Mouse (Mus musculus) cerebellum, postnatal 14 days (tissue): Measurements from ENCODE around the gene Rpl18.

Experiments used
- DNase-seq, 2 experiments: peaks; one replicate each; pipeline ENCODE4 v3.0.0; 2021; ENCODE audit warnings: mixed read lengths in 2 of 2

The Rpl18 gene

DNA sequence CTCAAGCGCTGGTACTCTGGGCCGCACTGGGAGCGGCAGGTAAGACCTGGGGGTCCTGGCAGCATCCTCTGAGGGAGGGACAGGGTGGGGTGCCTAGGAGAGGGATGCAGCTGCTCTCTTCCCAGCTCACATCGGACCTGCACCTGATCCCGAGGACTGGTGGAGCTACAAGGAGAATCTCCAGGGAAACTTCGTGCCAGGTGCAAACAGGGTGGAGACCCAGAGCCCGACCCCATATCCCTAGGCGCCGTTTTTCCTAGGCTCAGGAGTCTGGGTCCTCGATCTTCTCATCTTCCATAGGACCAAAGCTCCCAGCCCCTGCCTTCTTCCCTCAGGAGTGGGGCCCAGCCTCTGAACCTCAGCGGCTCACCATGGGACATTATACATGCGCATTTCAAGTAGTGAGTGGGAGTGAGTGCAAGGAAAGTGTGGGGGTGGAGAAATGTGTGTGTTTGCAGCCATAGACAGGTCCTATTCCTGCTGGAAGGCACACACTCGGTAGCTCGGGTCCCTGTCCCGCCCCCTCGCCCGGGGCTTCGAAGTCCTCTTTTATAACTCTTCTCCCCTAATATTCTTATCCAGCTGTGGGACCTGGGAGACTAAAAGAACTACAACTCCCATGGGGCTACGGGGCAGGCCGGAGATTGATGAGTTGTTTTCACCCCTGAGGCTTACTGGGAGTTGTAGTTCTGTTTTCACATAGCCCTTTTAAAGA lies 14.8 kb upstream of the Rpl18 start:
- peak; percentile 81 to 87 for DNase-seq

DNA sequence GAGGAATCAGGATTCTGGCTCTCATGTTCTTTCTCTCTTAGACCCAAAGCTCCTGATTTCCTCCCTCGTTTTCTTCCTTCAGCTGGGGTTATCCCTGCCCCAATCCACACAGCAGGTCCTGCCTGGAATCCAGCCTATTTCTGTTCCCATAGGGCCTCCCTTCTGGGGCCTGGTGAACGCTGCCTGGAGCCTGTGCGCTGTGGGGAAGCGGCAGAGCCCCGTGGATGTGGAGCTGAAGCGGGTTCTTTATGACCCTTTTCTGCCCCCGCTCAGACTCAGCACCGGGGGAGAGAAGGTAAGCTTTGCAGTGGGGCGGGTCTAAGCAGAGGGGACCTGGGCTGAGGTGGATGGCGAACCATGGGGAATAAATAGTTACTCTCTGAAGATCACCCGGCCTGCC lies 14.2 kb upstream of the Rpl18 start:
- peak in 1 of 2 experiments; percentile 58 for DNase-seq

DNA sequence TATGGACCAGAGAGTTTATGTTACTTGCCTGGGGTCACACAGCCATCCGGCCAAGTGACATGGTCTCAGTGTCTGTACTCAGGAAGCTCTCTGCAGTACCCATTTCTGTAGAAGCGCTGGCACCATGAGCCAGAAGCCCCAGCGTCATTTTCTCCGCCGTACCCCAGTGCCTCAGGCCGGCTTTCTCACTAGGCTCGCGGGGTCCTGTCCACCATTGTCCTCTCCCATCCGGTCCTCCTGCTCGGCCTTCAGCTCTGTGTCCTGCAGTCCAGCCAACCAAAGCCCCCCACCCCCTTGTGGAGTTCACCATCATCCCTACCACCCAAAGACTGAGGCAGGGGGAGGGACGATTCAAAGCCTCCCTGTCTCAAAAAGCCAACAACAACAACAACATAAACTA lies 13.7 kb upstream of the Rpl18 start:
- peak; percentile 24 to 29 for DNase-seq

DNA sequence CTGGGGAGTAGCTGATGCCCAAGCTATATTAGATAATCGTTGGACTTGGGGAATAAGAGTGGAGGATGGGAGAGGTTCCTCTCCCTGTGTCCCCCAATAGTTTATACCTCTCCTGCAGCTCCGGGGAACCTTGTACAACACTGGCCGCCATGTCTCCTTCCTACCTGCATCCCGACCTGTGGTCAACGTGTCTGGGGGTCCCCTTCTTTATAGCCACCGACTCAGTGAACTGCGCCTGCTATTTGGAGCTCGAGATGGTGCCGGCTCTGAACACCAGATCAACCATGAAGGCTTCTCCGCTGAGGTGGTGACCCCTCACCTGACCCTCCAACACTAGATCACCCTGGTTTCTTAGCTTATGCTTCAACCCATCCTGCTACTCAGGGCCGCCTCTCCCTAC lies 12.9 kb upstream of the Rpl18 start:
- peak in 1 of 2 experiments; percentile 18 for DNase-seq

GRCm38 (mm10) chr7:45702809-45703520 lies 12.3 kb upstream of the Rpl18 start:
- DNase-seq, result peak; percentile 26 to 33

DNA sequence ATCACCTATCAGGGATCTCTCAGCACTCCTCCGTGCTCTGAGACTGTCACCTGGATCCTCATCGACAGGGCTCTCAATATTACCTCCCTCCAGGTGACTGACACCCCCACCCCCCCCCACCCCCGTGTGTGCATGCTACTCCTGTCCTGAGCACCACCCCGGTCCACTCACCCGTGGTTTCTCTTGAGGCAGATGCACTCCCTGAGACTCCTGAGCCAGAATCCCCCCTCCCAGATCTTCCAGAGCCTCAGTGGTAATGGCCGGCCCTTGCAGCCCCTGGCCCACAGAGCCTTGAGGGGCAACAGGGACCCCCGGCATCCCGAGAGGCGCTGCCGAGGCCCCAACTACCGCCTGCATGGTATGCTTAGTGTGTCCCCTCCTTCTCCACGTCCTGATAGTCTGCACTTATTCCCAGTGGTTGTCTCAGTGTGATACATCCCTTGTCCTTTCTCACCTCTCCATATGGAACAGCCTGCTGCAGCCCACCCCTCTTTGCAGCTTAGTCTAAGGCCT lies 11.7 kb upstream of the Rpl18 start:
- DNase-seq, result peak in 1 of 2 experiments; percentile 62

DNA sequence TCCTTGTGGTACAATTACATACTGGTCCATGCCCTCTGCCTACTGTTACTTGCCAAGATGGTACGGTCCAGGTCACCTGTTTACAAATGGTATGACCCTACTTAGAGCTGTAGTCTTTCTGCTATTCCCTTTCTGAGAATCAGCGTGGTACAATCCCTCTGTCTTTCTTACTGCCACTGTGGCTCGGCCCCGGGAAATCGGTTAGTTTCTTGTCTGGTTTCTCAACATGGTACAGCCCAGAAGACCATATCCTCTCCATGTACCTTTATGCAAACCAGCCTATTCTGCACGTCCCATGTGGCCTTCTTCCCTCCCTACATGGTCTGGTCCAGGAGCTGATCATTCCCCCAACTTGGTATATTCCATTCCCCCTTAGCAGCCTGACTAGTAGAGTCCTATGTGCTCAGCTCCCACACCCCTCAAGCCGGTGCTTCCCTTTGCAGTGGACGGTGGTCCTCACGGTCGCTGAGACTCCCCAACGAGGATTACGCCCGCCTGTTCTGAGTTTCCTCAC lies 11.2 kb upstream of the Rpl18 start:
- DNase-seq, result peak; percentile 87

DNA sequence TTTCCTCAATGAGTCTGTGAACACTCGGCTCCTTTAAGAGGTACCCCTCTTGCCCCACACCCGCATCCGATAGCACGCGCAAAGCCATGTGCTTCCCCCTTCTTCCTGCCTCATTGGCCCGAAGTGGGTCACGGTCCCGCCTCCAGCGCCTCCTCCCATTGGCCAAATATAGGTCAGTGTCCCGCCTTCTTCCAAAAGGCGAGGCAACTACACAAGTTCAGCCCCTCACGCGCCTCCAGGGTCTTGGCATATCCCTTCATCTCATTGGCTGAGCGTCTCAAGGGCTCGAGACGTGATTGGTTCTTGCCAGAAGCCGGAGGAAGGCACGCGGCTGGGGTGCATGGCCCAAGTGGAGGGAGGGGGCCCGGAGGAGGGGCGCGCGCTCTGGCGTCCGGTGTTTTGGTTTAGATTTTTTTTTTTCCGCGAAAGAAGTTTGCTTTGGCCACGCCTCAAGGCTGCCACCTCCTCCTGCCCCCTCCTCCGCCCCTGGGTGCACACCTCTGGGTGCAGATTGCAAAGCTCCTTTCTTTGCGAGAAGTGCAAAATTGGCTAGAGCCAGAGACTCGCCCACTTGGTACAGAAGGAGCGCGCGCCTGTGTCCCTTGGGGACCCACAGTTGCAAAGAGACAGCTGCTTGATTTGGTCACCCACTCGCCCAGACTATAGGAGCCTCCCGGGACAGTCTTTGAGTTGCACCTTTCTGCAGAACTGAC lies 10.4 kb upstream of the Rpl18 start, which contains the start of gene Dbp:
Dbp (plus strand) TSS at position 359 of the 713 bp plus-strand sequence.
- peak; percentile 98 to 99 for DNase-seq

DNA sequence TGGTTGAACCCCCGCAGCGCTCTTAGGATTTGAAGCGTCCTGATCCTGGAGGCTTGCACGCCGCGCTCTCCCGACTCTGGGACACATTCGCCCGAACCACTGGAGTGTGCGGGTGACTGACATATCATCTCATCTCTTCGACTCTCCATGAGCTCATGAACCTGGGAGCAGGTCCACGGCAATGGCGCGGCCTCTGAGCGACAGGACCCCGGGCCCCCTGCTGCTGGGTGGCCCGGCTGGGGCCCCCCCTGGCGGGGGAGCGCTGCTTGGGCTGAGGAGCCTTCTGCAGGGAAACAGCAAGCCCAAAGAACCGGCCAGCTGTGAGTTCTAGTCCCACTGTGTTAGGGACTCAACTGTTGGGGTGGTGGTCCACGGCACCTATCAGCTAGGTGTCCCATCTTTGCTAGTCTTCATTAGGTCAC lies 9.8 kb upstream of the Rpl18 start:
- DNase-seq, result no peak

DNA sequence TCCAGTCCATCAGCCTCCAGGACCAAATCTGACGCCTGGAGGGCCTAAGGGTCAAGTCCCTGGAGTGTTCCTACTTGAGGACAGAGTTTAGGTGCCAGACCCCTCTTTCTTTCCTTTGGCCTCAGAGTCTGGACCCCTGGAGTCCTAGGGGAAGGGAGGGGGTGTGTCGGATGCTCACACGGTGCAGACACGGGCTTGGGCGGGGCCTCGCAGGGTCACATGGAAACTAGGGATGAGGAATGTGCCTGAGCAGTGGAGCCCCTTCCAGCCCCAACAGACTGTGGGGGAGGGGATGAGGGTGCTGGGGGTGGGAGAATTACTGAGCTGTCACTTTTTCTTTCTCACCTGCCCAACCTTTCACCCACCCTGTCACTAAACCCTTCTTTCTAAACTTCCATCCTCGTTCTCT lies 9.4 kb upstream of the Rpl18 start:
- DNase-seq, result peak; percentile 78 to 91

DNA sequence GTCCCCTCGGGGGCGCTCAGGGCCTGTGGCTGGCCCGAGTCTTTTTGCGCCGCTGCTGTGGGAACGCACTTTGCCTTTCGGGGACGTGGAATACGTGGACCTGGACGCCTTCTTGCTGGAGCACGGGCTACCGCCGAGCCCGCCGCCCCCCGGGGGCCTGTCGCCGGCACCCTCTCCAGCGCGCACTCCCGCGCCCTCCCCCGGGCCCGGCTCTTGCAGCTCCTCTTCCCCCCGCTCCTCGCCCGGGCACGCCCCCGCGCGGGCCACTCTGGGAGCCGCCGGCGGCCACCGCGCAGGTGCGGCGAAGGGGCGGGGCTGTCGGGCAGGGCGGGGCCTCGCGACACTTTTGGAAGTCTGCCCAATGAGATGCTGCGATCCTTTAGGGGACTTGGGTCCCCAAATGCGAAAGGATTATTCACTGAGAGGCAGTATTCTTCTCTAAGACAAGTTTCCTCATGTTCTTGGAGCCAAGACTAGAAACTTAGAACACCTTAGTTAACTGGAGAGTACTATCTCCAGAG lies 8.5 kb upstream of the Rpl18 start:
- DNase-seq, result peak; percentile 90 to 94

DNA sequence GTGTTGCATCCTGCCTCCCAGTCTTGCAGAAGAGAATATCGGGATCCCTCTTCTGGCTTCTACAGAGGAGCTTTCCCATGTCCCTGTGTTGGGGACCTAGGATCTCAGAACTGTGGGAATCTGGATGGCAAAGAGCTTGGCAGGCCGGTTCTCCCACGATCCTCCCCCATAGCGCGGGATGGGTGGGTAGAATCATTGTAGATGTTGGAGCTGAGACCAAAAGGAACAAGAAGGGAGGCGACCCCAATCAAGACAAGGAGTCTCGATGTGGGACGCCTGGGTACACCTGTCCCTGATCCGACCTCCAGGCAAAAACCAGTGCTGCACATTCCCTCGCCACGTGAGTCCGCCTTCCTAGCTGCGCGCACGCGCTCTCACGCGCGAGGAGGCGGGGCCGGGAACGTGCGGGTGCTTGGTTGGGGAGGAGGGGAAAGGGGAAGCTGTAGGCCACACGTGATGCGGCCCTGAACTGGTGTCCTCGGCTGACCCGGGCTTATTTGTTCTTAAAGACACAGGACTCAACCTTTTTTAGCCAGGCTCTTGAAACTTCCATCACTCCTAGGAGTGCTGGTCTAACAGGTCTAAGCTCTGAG lies 7.8 kb upstream of the Rpl18 start:
- peak; percentile 97 to 98 for DNase-seq

DNA sequence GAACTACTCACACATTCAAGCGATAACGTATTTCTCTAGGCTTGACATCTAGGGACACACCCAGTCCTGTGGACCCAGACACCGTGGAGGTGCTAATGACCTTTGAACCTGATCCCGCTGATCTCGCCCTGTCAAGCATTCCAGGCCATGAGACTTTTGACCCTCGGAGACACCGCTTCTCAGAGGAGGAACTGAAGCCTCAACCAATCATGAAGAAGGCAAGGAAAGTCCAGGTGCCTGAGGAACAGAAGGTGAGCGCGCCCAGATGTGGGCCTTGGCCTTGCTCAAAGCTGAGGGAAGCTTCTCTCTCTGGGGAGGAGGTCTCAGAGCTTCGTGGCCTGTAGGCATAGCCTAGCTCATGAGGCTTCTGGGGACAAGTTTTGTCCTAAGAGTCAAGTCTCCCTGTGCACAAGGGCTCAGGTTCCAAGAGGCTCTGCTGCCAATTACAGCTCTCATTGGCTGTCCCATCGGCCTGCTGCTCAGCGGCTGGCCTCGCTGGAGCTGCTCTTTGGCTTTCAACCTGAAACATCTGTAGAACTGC lies 7.0 kb upstream of the Rpl18 start:
- DNase-seq, result peak; percentile 43 to 45

GRCm38 (mm10) chr7:45709036-45709435 lies 6.2 kb upstream of the Rpl18 start:
- DNase-seq, result peak; percentile 40

DNA sequence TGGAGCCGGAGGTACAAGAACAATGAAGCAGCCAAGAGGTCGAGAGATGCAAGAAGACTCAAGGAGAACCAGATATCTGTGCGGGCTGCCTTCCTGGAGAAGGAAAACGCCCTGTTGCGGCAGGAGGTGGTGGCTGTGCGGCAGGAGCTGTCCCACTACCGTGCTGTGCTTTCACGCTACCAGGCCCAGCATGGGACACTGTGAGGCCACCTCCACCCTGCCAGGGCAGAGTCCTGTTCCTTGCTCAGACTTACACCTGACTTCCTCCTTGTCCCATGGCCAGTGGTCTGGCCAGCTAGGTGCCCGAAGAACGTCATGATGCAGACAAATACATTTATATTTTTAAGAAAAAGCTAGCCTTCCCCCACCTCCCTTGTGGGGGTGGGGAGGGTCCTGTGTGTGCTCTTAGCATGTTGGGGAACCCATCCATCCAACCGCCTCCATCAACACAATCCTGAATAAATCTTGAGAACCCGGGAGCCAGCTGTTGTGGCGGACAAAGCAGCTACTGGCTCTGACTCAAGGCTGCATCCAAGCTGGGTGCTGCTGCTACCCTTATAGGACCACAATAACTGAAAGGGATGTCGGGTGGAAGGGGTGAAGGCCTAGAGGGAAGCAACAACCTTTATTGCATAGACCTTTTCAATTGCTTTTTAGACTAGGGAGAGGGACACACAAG lies 5.4 kb upstream of the Rpl18 start:
- DNase-seq, result peak in 1 of 2 experiments; percentile 26

- peak; percentile 21 to 25 for DNase-seq
These were observed 4.6 kb upstream of the Rpl18 start for GRCm38 (mm10) chr7:45710477-45711191.

DNA sequence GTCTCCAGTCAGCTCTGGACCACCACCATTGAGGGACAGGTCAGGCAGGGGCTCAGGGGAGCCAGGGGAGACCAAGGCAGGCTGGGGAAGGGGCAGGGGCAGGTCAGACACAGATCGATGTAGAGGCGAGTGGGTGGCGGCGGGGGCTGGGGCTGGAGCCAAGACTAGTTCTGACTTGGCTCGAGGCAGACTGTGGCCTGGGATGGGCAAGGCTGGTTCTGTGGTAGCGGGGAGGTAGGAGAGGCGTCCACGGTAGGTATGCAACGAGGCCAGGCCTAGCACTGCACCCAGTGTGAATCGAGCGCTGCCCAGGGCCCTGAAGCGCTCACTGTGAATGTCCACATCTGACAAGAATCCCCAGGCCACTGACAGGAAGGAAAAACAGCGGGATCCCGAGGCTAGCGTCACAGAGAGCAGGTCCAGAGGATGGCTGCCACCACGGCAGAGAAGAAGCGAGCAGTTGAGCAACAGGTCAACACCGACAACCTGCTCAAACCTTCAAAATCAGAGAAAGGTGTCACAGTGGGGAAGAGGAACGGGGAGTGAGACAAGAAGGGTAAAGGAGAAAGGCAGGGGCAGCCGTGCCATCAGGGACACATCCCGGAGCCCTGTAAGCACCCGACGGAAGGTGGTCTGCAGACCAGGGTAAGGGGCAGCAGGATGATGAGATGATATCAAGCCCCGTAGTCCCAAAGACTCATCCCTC lies 3.8 kb upstream of the Rpl18 start:
- peak; percentile 22 to 46 for DNase-seq

- peak; percentile 39 to 69 for DNase-seq
These were observed 3.1 kb upstream of the Rpl18 start for GRCm38 (mm10) chr7:45712022-45712757.

DNA sequence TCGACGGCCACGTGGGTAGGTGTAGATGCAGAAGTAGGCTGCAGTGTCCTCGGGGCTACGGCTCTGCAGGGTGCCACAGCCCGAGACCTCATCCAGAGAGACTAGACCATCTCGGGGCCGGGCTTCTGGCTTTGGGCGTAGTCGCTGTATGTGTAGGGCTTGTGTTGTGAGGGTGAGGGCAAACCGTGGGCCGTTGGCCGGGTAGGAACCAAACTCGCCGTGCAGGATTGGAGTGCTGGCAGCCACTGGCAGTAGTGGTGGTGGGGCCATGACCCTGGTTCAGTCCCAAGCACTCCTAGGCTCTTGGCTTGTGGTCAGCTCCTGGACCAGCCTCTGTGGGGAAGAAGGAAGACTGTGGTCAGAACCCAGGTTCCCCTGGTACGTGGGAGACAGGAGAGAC lies 1.9 kb upstream of the Rpl18 start:
- peak in 1 of 2 experiments; percentile 35 for DNase-seq
